Mouse (Mus musculus) duodenum, adult 2 months (tissue): Measurements from ENCODE around the gene Ran. TPM values are rescaled to one million over a fixed set of nuclear protein-coding genes. Genes with fewer than 3 reads are reported as not detected.

Experiments used
- polyA plus RNA-seq: library from polyadenylated mRNA; depleted of rRNA; stranded (reverse); fragments of >200 nt; gene quantifications from 2 replicates; pipeline ENCODE4 v1.2.3, GENCODE M21; 2012; ENCODE audit warnings: low replicate concordance; rRNA removed

Ran gene
- polyA plus RNA-seq = 37.2 and 51.2 TPM in 2 replicates

GRCm38 (mm10) chr5:129019497-129020299 lies at the start of gene Ran:
Ran (plus strand) TSS chr5:129020069.

GRCm38 (mm10) chr5:129008412-129008826 lies 11.4 kb upstream of the Ran start, which contains the start of gene Stx2:
Stx2 (minus strand) TSS chr5:129008574.

Other genes with a start within 250 kb of the Ran start
- 0.56 and 1.6 TPM in 2 replicates for gene Rimbp2, start 66.6 kb upstream of the Ran start, polyA plus RNA-seq
- gene Stx2, start 11.5 kb upstream of the Ran start, polyA plus RNA-seq = 4.7 and 4.9 TPM in 2 replicates
- 3.8 and 10.0 TPM in 2 replicates for gene Adgrd1, start 76.7 kb downstream of the Ran start, polyA plus RNA-seq